7 mouse cellular contexts compared by ENCODE assay signal in genomic region chr15:6874601-6875019, GRCm38 (mm10). TPM values are rescaled to one million over a fixed set of nuclear protein-coding genes. Genes with fewer than 3 reads are reported as not detected.
DNase-seq lines count a peak whose midpoint lies in the region; ATAC-seq and TF ChIP-seq lines count a peak whose summit lies in the region.

Gene Osmr, minus strand, starts transcription at chr15:6874969.

- peak within 1 kb of the TSS; percentile 63 to 73 for H3K4me3 ChIP-seq in ES-E14 (ENCODE audit: insufficient read depth in 1 of 2, low read depth in 1 of 2, low read length in 2 of 2, poor library complexity in 1 of 2, severe bottlenecking in 1 of 2)
- H3K4me3 ChIP-seq in liver, embryonic 11.5 days (ENCODE audit: low read depth, low read length): peak within 1 kb of the TSS; percentile 40

- H3K36me3 ChIP-seq in ES-E14 (ENCODE audit: control insufficient read depth, insufficient read depth, low read length, poor library complexity, severe bottlenecking): no peaks in the 10 kb centered on the region
- H3K36me3 ChIP-seq in liver, embryonic 11.5 days (ENCODE audit: control insufficient read depth, insufficient read depth, low read length): no peaks in the 10 kb centered on the region

- in situ Hi-C loops in ES-E14 (cut with MboI; ENCODE audit: low sequenced_read_pairs in 2 of 2, unreplicated experiment in 2 of 2): no loop called here

- WGBS in liver, embryonic 11.5 days: 8% methylated on average over 16 of the region's 16 CpGs

- peak within 1 kb of the TSS; percentile 66 for H3K4me2 ChIP-seq in liver, embryonic 11.5 days

- no peaks in the 10 kb centered on the region for H3K9me3 ChIP-seq in ES-E14 (ENCODE audit: control insufficient read depth, insufficient read depth, low read depth, low read length)
- no peaks in the 10 kb centered on the region for H3K9me3 ChIP-seq in liver, embryonic 11.5 days (ENCODE audit: control insufficient read depth, low read length)

- DNase-seq in CD4-positive helper T cell, adult 2 months (ENCODE audit: low read depth, low spot score): peak; percentile 2
- DNase-seq in ES-E14 (ENCODE audit: low read depth, low spot score) (no peak), MN1 (ENCODE audit: low spot score) (no peak)
- no peak for DNase-seq in liver, embryonic 11.5 days (ENCODE audit: low spot score)
- DNase-seq in retina, embryonic 14.5 days (ENCODE audit: low spot score): peak; percentile 6
- no peak for DNase-seq in ovary, postnatal 36 days (ENCODE audit: low spot score)

- 0 out of 2 replicates have a peak, but pooled peaks have one; percentile 34 for ATAC-seq in granulocyte monocyte progenitor cell, adult 5-6 weeks (replicated peaks; ENCODE audit: poor library complexity, severe bottlenecking)
- no peak for ATAC-seq in liver, embryonic 11.5 days (replicated peaks; ENCODE audit: low FRiP score)

- no peaks in the 10 kb centered on the region; a peak in 2 of 4 replicates for H3K4me1 ChIP-seq in ES-E14 (ENCODE audit: control insufficient read depth in 2 of 2, insufficient read depth in 2 of 2, low read length in 2 of 2, poor library complexity in 1 of 2)
- H3K4me1 ChIP-seq in liver, embryonic 11.5 days (replicated peaks; ENCODE audit: control insufficient read depth, insufficient read depth, low read length): no peaks in the 10 kb centered on the region

- peaks cover 21% of the 10 kb centered on the region for H3K27me3 ChIP-seq in liver, embryonic 11.5 days (replicated peaks; ENCODE audit: control insufficient read depth, insufficient read depth, low read length)

- H3K9ac ChIP-seq in ES-E14 (ENCODE audit: insufficient read depth, low read depth, low read length, poor library complexity, severe bottlenecking): peak within 1 kb of the TSS; percentile 42
- H3K9ac ChIP-seq in liver, embryonic 11.5 days (ENCODE audit: low read depth, low read length): no peak within 1 kb of the TSS

- H3K27ac ChIP-seq in ES-E14 (ENCODE audit: insufficient read depth, low read depth, low read length, poor library complexity, severe bottlenecking): no peak within 1 kb of the TSS
- no peak within 1 kb of the TSS for H3K27ac ChIP-seq in liver, embryonic 11.5 days (ENCODE audit: low read depth, low read length)

TF ChIP-seq in ES-E14, 5 proteins besides CTCF, POLR2A, EP300 and RAD21:
- no peak for TF ChIP-seq ZC3H11A (IDR thresholded peaks at IDR 0.05; ENCODE audit: borderline replicate concordance, low read depth, low read length)
- TF ChIP-seq MAFK (IDR thresholded peaks at IDR 0.05; ENCODE audit: insufficient read depth, low read depth, low read length): no peak
- TF ChIP-seq CHD2 (IDR thresholded peaks at IDR 0.05; ENCODE audit: low read depth, low read length): no peak
- TF ChIP-seq ZNF384 (IDR thresholded peaks at IDR 0.05; ENCODE audit: low read depth, low read length): no peak
- no peak for TF ChIP-seq HCFC1 (IDR thresholded peaks at IDR 0.05; ENCODE audit: borderline replicate concordance, insufficient read depth, low read length)

RNA-seq across cellular contexts. Expression of gene Osmr, which starts in this region (rescaled TPM):
- 0.21 and 1.0 TPM in 2 replicates for total RNA-seq in ES-E14 (2012; rRNA removed)
- total RNA-seq in granulocyte monocyte progenitor cell, adult 5-6 weeks (2014; fragmentation: Nextera tagmentation): not detected in 2 replicates
- not detected in 2 replicates for total RNA-seq in granulocyte monocyte progenitor cell, adult 5-6 weeks (2017)
- 0.05 TPM in 1 of 2 replicates, not detected in the other for polyA plus RNA-seq in liver, embryonic 11.5 days (2014; fragmentation: Nextera tagmentation; extraction: Ambion mirVana)

Comparison
In these comparisons a context has a peak if more than half of its experiments do, and no peak if none do; other contexts are left out.
1. Peak in ATAC-seq in granulocyte monocyte progenitor cell, adult 5-6 weeks; RNA of the gene not detected or under 1 TPM.
2. DNase-seq: peak in CD4-positive helper T cell, adult 2 months (single experiment) and retina, embryonic 14.5 days (single experiment); none in ES-E14 (single experiment), liver, embryonic 11.5 days (single experiment), MN1 (single experiment) and ovary, postnatal 36 days (single experiment).